Mouse (Mus musculus) megakaryocyte-erythroid progenitor cell, adult 5-6 weeks (primary cell): ENCODE data around the gene Prr3. TPM values are rescaled to one million over a fixed set of nuclear protein-coding genes. Genes with fewer than 3 reads are reported as not detected.
A peak's percentile ranks its signal among the peaks of the same experiment; 100 is the strongest.

Experiments
- ATAC-seq: replicated peaks from 2 replicates; pipeline ENCODE4 v1.8.0; 2016; ENCODE audit warnings: mild to moderate bottlenecking, inconsistent platforms; ENCODE audit not compliant: severe bottlenecking, poor library complexity, low FRiP score, low TSS enrichment
- total RNA-seq, 2 experiments: library from RNA; stranded (forward) in 1 of 2; stranded (reverse) in 1 of 2; fragments of 200-1000, 215-1000 nt in 1 of 2; fragments of >200 nt in 1 of 2; fragmentation: Nextera tagmentation in 1 of 2; gene quantifications; 2 replicates each; pipeline ENCODE4 v1.2.3; 2014 to 2017

Prr3 gene
- total RNA-seq, 2 experiments from 2014 or later, result 20.5 to 41.0 TPM

GRCm38 (mm10) chr17:36001121-36001897, 21.3 kb upstream of the Prr3 start:
- ATAC-seq, result no peak

DNA sequence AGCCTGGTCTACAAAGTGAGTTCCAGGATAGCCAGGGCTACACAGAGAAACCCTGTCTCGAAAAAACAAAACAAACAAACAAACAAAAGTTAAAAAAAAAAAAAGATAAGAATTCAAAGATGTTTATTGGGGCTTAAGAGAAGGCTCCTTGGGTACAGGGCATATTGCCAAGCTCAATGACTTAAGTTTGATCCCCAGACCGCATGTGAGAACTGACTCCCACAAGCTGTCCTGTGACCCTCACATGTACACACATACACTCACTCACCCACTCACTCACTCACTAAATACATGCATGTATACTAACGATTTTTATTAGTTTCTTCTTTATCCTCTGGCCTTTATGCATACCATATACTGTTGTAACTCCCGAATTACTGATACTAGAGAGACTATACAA, 20.3 kb upstream of the Prr3 start:
- ATAC-seq, result no peak

- ATAC-seq, result no peak
These were observed 19.3 kb upstream of the Prr3 start for GRCm38 (mm10) chr17:35999356-35999755.

- no peak for ATAC-seq
These were observed 18.7 kb upstream of the Prr3 start for GRCm38 (mm10) chr17:35998545-35999305.

DNA sequence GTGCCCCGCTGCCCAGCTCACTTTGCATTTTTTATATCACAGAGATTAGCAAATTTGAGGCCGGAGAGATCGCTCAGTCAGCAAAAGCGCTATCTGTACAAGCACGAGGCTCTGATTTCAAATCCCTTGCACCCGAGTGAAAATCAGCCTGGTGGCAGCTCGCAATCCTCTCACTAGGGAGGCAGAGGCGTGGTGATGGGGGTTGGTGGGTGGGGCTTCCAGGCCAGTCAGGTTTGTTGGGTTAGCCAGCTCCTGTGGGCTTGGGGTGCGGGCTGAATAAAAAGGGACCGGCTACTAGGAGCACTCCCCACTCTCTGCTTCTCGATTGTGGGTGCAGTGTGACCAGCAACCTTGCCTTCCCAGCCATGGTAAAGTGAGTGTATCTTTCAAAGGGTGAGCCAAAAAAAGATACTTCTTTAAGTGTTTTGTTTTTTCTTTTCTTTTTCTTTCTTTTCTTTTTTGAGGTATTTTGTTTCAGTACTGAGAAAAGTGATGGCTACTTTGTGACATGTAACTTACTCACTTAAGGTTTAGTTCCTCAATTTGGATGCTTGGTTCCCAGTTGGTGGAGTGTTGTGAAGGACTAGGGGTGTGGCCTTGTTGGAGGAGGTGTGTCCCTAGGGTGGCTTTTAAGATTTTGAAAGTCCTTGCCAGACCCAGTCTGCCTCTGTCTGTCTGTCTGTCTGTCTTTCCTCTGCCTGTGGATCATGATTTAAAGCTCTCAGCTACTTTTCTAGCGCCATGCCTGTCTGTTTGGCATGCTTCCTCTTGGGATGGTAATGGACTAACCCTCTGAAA, 17.9 kb upstream of the Prr3 start:
- no peak for ATAC-seq

GRCm38 (mm10) chr17:35996949-35997348, 16.9 kb upstream of the Prr3 start:
- ATAC-seq, result peak; percentile 64

- ATAC-seq, result no peak
These were observed 14.8 kb upstream of the Prr3 start for GRCm38 (mm10) chr17:35994879-35995240.

DNA sequence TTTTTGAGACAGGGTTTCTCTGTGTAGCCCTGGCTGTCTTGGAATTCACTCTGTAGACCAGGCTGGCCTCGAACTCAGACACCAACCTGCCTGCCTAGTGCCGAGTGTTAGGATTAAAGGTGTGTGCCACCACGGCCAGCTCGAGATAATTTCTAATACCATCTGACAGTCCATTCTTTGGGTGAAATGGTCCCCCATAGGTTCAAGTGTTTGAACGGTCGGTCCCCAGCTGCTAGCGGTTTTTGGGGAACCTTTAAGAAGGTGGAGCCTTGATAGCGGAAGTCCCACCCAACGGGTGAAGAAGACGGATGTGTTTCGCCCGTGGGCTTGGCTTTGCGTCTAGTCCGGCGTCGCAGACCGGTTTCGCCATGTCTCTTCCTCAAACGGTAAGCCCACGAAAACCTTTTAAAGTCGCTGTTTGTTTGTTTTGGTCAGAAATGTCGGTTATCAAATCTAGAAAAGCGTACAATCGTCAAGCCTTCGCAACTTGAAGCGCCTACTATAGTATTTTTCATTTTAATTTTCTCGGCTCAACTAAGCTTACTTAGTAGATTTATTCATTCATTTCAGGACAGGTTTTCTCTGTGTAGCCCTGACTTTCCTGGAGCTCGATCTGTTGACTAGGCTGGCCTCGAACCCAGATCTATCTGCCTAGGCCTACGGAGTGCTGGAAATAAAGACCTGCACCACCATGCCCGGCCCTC, 14.3 kb upstream of the Prr3 start:
- ATAC-seq, result peak; percentile 46

- ATAC-seq, result peak; percentile 47
These were observed 13.6 kb upstream of the Prr3 start for GRCm38 (mm10) chr17:35993675-35994074.

DNA sequence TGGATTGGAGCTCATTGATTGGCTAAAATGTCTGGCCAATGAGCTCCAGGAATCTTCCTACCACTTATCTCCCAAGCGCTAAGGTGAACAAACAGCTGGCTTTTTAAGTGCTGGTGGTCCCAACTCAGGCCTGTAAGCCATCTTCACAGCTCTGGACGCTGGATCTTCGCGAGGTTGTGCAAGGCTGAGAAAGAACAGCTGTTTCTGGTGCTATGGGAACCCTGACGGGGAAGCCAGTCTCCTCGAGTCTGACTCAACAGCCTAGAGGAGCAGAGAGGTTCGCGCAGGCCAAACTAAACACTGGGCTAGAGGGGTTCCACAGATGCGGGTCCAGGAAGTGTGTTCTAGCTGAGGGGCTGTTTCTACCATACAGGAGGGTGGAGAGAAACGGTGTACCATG, 11.7 kb upstream of the Prr3 start:
- no peak for ATAC-seq

DNA sequence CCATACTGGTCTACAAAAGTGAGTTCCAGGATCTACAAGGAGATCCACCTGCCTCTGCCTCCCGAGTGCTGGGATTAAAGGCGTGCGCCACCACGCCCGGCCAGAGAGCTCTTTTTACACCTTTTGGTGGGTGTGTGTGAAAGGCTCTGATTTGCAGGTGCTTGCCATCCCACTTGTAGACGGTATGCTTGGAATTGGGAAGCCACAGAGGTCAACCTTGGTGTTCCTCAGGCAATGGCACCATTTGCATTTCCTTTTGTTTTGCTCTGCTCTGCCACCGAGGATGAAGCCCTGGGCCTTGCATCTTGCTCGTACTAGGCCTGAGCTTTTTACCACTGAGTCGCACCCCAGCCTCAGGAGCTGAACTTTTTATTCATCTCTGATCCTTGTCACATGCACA, 1.7 kb upstream of the Prr3 start:
- no peak for ATAC-seq

DNA sequence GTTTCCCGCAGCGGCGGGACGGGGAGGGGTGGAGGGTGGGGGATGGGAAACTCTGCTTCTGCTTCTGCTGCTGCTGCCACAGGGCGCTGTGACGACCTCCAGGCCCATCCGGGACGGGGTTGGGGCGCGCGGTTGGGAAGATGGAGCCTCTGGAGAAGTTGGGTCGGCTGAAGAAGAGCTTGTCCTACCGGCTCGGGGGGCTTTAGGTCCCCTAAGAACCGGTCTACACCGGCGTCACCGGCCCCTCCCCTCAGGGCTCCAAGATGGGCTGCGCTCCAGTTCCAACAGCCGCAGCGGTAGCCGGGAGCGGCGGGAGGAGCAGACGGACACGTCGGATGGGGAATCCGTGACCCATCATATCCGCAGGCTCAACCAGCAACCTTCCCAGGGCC, 323 bp upstream of the Prr3 start:
- no peak for ATAC-seq

DNA sequence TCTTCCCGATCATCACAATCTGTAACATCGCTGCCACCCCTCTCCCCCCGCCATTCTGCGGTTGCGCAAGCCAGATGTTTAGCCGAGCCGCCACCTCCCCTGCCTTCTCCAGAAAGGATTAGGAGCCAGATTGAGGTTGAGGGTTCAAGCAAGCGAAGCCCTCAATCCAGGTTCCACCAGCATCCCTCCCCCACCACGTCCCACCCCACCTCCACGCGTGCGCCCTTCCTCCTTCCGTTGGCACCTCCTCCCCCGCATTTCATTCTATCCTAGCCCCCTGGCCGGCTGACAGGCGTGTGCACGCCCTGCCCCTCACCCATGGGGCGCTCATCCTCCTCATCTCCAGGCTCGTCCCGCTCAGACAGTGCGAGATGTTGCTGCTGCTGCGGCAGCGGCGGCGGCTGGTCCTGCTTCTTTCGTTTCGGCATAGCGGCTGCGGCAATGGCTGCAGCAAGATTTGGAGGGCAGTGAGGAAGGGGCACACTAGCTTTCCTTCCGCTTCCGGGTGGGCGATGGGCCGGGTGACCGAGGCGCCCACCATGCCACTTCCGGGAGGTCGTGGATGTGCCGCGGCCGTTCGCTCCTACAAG, 1.1 kb downstream of the Prr3 start:
- peak; percentile 1; the same call in 1 of the 2 replicates for ATAC-seq

- no peak for ATAC-seq
These were observed 7.9 kb downstream of the Prr3 start for GRCm38 (mm10) chr17:35972131-35972530.

DNA sequence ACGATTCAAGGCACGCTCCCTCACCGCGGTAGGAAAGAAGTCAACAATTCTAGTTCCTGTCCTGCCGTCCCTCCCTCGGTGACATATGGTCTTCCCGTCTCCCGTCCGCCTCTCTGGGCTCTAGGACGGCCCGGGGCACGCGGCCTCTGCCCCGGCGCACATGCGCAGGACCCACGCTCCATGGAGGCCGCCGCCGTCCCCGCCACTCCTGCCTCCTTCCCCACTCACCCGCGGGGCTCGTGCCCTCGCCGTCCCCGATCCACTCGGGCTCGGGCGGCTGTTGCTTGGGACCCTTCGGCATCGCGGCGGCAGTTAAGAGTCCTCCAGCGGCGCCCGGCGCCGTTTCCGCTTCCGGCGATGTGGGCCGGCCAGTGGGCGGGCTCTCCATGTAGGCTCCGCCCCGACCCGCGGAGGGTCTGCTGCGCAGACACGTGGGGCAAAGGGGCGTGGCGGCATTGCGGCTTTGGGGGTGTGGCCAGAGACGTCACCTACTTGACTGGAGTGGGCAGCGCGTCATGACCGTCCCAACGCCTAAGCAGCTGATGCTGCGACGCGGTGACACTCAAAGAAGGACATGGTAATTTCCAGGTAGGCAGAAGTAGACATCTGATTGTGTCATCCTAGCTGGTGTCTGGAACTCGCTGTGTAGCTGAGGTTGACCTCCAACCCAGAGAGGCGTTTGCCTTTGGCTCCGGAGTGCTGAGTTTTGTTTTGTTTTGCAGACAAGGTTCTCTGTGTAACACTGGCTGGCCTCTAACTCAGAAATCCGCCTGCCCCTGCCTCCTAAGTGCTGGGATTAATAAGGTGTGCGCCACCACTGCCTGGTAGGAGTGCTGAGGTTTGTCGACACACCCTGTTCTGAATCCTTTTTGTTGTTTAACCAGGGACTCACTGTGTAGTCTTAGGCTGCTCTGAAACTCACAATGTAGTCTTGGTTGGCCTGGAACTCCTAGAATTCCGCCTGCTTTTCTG, 10.3 kb downstream of the Prr3 start, which contains the start of gene Abcf1:
Gene Abcf1, minus strand, starts transcription at position 344 of the 972 bp plus-strand sequence.
- peak; percentile 94 for ATAC-seq

GRCm38 (mm10) chr17:35967621-35968020, 12.4 kb downstream of the Prr3 start:
- ATAC-seq, result no peak

DNA sequence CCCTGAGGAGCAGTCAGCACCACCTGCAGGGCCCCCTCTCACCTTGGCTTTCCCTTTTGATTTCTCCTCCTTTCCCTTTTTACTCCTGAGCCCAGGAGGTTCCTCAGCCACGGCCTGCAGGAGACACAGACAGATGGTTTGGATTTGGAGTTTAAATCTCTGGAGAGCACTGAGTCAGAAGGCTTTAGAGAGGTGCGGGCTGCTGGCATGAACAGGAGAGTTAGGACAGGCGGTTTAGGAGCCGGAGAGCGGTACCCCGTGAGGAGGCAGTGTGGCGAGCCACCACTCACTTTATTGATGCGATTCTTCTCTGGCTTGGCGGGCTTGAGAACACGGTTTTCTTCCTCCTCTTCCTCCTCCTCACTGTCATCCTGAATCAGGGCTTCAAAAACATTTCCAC, 16.8 kb downstream of the Prr3 start:
- ATAC-seq, result no peak
